Mouse (Mus musculus) MEL (cell line): ENCODE results near the gene Ercc6l2. TPM values are rescaled to one million over a fixed set of nuclear protein-coding genes. Genes with fewer than 3 reads are reported as not detected.

Source experiments
- DNase-seq: peaks from one replicate; pipeline ENCODE4 v3.0.0; 2011; ENCODE audit warnings: low read depth, low spot score
- H3K27ac ChIP-seq: 2 replicates; pipeline ENCODE4 v1.5.1; 2012; ENCODE audit warnings: low read depth, mild to moderate bottlenecking, control low read depth, low read length, moderate library complexity; ENCODE audit not compliant: control insufficient read depth
- H3K27me3 ChIP-seq, 2 experiments: fragments of 150-350 bp in 1 of 2; sonication (generic) in 1 of 2; 2 replicates each; pipeline ENCODE4 v1.6.1; 2012; ENCODE audit warnings: low read length in 2 of 2, mild to moderate bottlenecking in 2 of 2, improper control_type of control experiment in 1 of 2, moderate library complexity in 1 of 2; ENCODE audit not compliant: insufficient read depth in 2 of 2, control insufficient read depth in 1 of 2
- H3K36me3 ChIP-seq, 2 experiments: 2 replicates each; pipeline ENCODE4 v1.6.1; 2012 to 2014; ENCODE audit warnings: low read length in 2 of 2, improper control_type of control experiment in 1 of 2, inconsistent platforms in 1 of 2, mild to moderate bottlenecking in 1 of 2; ENCODE audit not compliant: insufficient read depth in 2 of 2, control insufficient read depth in 1 of 2
- H3K4me1 ChIP-seq, 2 experiments: fragments of 150-350 bp in 1 of 2; sonication (generic) in 1 of 2; 2 replicates each; pipeline ENCODE4 v1.6.1; 2012; ENCODE audit warnings: low read length in 2 of 2, improper control_type of control experiment in 1 of 2, mild to moderate bottlenecking in 1 of 2; ENCODE audit not compliant: insufficient read depth in 2 of 2, control insufficient read depth in 1 of 2
- H3K4me3 ChIP-seq, 2 experiments: fragments of 150-350 bp in 1 of 2; sonication (generic) in 1 of 2; 2 replicates each; pipeline ENCODE4 v1.5.1; 2012; ENCODE audit warnings: low read depth in 2 of 2, low read length in 2 of 2, mild to moderate bottlenecking in 2 of 2, moderate library complexity in 2 of 2, control low read depth in 1 of 2, improper control_type of control experiment in 1 of 2; ENCODE audit not compliant: control insufficient read depth in 1 of 2, insufficient read depth in 1 of 2
- H3K79me2 ChIP-seq: 2 replicates; pipeline ENCODE4 v1.6.1; 2012; ENCODE audit warnings: mild to moderate bottlenecking, low read length, moderate library complexity; ENCODE audit not compliant: control insufficient read depth, poor library complexity, insufficient read depth
- H3K9ac ChIP-seq: 2 replicates; pipeline ENCODE4 v1.6.1; 2012; ENCODE audit warnings: low read depth, mild to moderate bottlenecking, control low read depth, low read length, moderate library complexity; ENCODE audit not compliant: control insufficient read depth, poor library complexity, severe bottlenecking
- H3K9me3 ChIP-seq: fragments of 150-350 bp; sonication (generic); replicated peaks from 2 replicates; pipeline ENCODE4 v1.6.1; 2012; ENCODE audit warnings: mild to moderate bottlenecking, low read length, improper control_type of control experiment, moderate library complexity; ENCODE audit not compliant: insufficient read depth
- CHD1 ChIP-seq: IDR thresholded peaks from 2 replicates; pipeline ENCODE4 v1.6.1; 2012; ENCODE audit warnings: low read depth, mild to moderate bottlenecking, inconsistent platforms, low read length, improper control_type of control experiment
- CTCF ChIP-seq, 3 experiments: IDR thresholded peaks in 2 of 3; conservative IDR thresholded peaks in 1 of 3; 2 replicates each; pipeline ENCODE4 v1.5.1; 2011 to 2012; ENCODE audit warnings: low read length in 3 of 3, low read depth in 2 of 3, mild to moderate bottlenecking in 2 of 3, improper control_type of control experiment in 1 of 3, inconsistent platforms in 1 of 3, mixed read lengths in 1 of 3, moderate library complexity in 1 of 3; ENCODE audit not compliant: control insufficient read depth in 1 of 3, insufficient read depth in 1 of 3, poor library complexity in 1 of 3, severe bottlenecking in 1 of 3
- E2F4 ChIP-seq: IDR thresholded peaks from 2 replicates; pipeline ENCODE4 v1.6.1; 2011; ENCODE audit warnings: low read depth, low read length, improper control_type of control experiment, borderline replicate concordance
- EP300 ChIP-seq, 2 experiments: IDR thresholded peaks; 2 replicates each; pipeline ENCODE4 v1.6.1; 2011; ENCODE audit warnings: improper control_type of control experiment in 2 of 2, low read length in 2 of 2, low read depth in 1 of 2, mild to moderate bottlenecking in 1 of 2
- ETS1 ChIP-seq: IDR thresholded peaks from 2 replicates; pipeline ENCODE4 v1.6.1; 2012; ENCODE audit warnings: low read depth, mild to moderate bottlenecking, inconsistent platforms, low read length, improper control_type of control experiment, moderate library complexity
- GABPA ChIP-seq: IDR thresholded peaks from 2 replicates; pipeline ENCODE4 v1.6.1; 2012; ENCODE audit warnings: low read depth, mild to moderate bottlenecking, inconsistent platforms, low read length, improper control_type of control experiment, moderate library complexity
- GATA1 ChIP-seq: IDR thresholded peaks from 2 replicates; pipeline ENCODE4 v1.6.1; 2011; ENCODE audit warnings: low read depth, low read length, improper control_type of control experiment
- HCFC1 ChIP-seq: IDR thresholded peaks from 2 replicates; pipeline ENCODE4 v1.6.1; 2012; ENCODE audit warnings: low read depth, mild to moderate bottlenecking, inconsistent platforms, low read length, improper control_type of control experiment, moderate library complexity
- JUND ChIP-seq: IDR thresholded peaks from 2 replicates; pipeline ENCODE4 v1.6.1; 2011; ENCODE audit warnings: low read depth, mild to moderate bottlenecking, improper control_type of control experiment, low read length
- KAT2A ChIP-seq: conservative IDR thresholded peaks from 2 replicates; pipeline ENCODE4 v1.6.1; 2012; ENCODE audit warnings: low read depth, low read length, improper control_type of control experiment, inconsistent platforms
- MAFK ChIP-seq: IDR thresholded peaks from 2 replicates; pipeline ENCODE4 v1.6.1; 2011; ENCODE audit warnings: low read depth, mild to moderate bottlenecking, low read length, improper control_type of control experiment, borderline replicate concordance
- MAX ChIP-seq: IDR thresholded peaks from 2 replicates; pipeline ENCODE4 v1.6.1; 2011; ENCODE audit warnings: low read length, improper control_type of control experiment
- MEF2A ChIP-seq: IDR thresholded peaks from 2 replicates; pipeline ENCODE4 v1.6.1; 2014; ENCODE audit warnings: low read depth, mild to moderate bottlenecking, inconsistent platforms, low read length, improper control_type of control experiment; ENCODE audit not compliant: poor library complexity, insufficient replicate concordance, severe bottlenecking; ENCODE audit errors: extremely low read depth
- MXI1 ChIP-seq: IDR thresholded peaks from 2 replicates; pipeline ENCODE4 v1.6.1; 2011; ENCODE audit warnings: mild to moderate bottlenecking, low read depth, low read length, improper control_type of control experiment
- MYB ChIP-seq: IDR thresholded peaks from 2 replicates; pipeline ENCODE4 v1.6.1; 2011; ENCODE audit warnings: mild to moderate bottlenecking, low read depth, low read length, improper control_type of control experiment
- NELFE ChIP-seq: IDR thresholded peaks from 2 replicates; pipeline ENCODE4 v1.6.1; 2011; ENCODE audit warnings: low read depth, low read length, improper control_type of control experiment
- POLR2A ChIP-seq, 2 experiments: IDR thresholded peaks; 2 replicates each; pipeline ENCODE4 v1.6.1; 2011 to 2012; ENCODE audit warnings: low read length in 2 of 2, mild to moderate bottlenecking in 2 of 2, control low read depth in 1 of 2, improper control_type of control experiment in 1 of 2, low read depth in 1 of 2, moderate library complexity in 1 of 2; ENCODE audit not compliant: control insufficient read depth in 1 of 2, insufficient read depth in 1 of 2, poor library complexity in 1 of 2
- POLR2AphosphoS2 ChIP-seq: IDR thresholded peaks from 2 replicates; pipeline ENCODE4 v1.6.1; 2011; ENCODE audit warnings: low read length, improper control_type of control experiment
- POLR2AphosphoS5 ChIP-seq: IDR thresholded peaks from 2 replicates; pipeline ENCODE4 v1.6.1; 2012; ENCODE audit warnings: low read depth, borderline replicate concordance, mild to moderate bottlenecking, inconsistent platforms, low read length, moderate library complexity, mixed read lengths
- RAD21 ChIP-seq: IDR thresholded peaks from 2 replicates; pipeline ENCODE4 v1.6.1; 2011; ENCODE audit warnings: mild to moderate bottlenecking, low read depth, low read length, improper control_type of control experiment
- RCOR1 ChIP-seq: IDR thresholded peaks from 2 replicates; pipeline ENCODE4 v1.6.1; 2012; ENCODE audit warnings: low read depth, mild to moderate bottlenecking, inconsistent platforms, low read length, improper control_type of control experiment
- SIN3A ChIP-seq: IDR thresholded peaks from 2 replicates; pipeline ENCODE4 v1.6.1; 2012; ENCODE audit warnings: low read length, improper control_type of control experiment, inconsistent platforms
- SMC3 ChIP-seq: IDR thresholded peaks from 2 replicates; pipeline ENCODE4 v1.6.1; 2011; ENCODE audit warnings: low read depth, low read length, improper control_type of control experiment
- TAL1 ChIP-seq: IDR thresholded peaks from 2 replicates; pipeline ENCODE4 v1.6.1; 2012; ENCODE audit warnings: mild to moderate bottlenecking, inconsistent platforms, low read length, moderate library complexity, mixed read lengths
- TBP ChIP-seq: IDR thresholded peaks from 2 replicates; pipeline ENCODE4 v1.8.0; 2011; ENCODE audit warnings: low read depth, low read length, improper control_type of control experiment
- TCF12 ChIP-seq: IDR thresholded peaks from 2 replicates; pipeline ENCODE4 v1.6.1; 2014; ENCODE audit warnings: low read depth, mild to moderate bottlenecking, inconsistent platforms, low read length, improper control_type of control experiment, moderate library complexity
- UBTF ChIP-seq: IDR thresholded peaks from 2 replicates; pipeline ENCODE4 v1.6.1; 2012; ENCODE audit warnings: low read depth, mild to moderate bottlenecking, inconsistent platforms, low read length, improper control_type of control experiment, moderate library complexity, borderline replicate concordance; ENCODE audit not compliant: insufficient read depth
- USF1 ChIP-seq: IDR thresholded peaks from 2 replicates; pipeline ENCODE4 v1.6.1; 2014; ENCODE audit warnings: low read depth, mild to moderate bottlenecking, inconsistent platforms, low read length, improper control_type of control experiment, moderate library complexity
- USF2 ChIP-seq, 2 experiments: IDR thresholded peaks; 2 replicates each; pipeline ENCODE4 v1.6.1; 2011 to 2012; ENCODE audit warnings: improper control_type of control experiment in 2 of 2, low read length in 2 of 2, borderline replicate concordance in 1 of 2, inconsistent platforms in 1 of 2, low read depth in 1 of 2, mild to moderate bottlenecking in 1 of 2; ENCODE audit not compliant: insufficient read depth in 1 of 2
- ZC3H11A ChIP-seq: IDR thresholded peaks from 2 replicates; pipeline ENCODE4 v1.6.1; 2012; ENCODE audit warnings: low read depth, mild to moderate bottlenecking, inconsistent platforms, low read length, improper control_type of control experiment
- ZNF384 ChIP-seq: IDR thresholded peaks from 2 replicates; pipeline ENCODE4 v1.6.1; 2012; ENCODE audit warnings: low read depth, mild to moderate bottlenecking, inconsistent platforms, low read length, improper control_type of control experiment
- polyA plus RNA-seq, 2 experiments: library from polyadenylated mRNA; stranded (reverse) in 1 of 2; unstranded in 1 of 2; fragments of >175 nt in 1 of 2; fragments of >200 nt in 1 of 2; gene quantifications; 2 replicates each; pipeline versions ENCODE4 v1.2.1 to v1.2.4; 2012; ENCODE audit warnings: low replicate concordance in 2 of 2, low read depth in 1 of 2; ENCODE audit not compliant: insufficient read length in 2 of 2, insufficient read depth in 1 of 2, missing spikeins in 1 of 2
- total RNA-seq: library from RNA; depleted of rRNA; stranded (reverse); fragments of 300-350 nt; gene quantifications from 2 replicates; pipeline ENCODE4 v1.2.3, GENCODE M21; 2012

Gene Ercc6l2
- total and polyA plus RNA-seq, 3 experiments: 15.6 to 61.7 (median 19.4) TPM

DNA sequence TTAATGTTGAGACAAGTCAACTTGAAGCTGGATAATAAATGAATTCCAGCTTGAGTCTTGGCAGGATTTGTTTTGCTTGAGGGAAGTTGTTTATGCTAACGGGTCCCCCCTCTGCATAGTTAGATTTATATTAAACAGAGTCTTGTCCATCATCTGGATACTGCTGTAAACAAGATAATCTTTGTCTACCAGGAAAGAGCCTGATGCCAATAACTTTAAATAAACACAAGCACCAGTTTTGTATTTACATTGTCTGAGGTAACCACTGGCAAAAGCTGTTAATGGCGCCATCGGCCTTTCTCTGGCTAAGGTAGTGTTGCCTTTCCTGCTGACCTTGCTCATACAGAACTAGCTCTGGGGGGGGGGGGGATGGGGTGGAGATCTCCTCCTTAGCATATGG is 100.1 kb downstream of the Ercc6l2 start:
- H3K9me3 ChIP-seq: no peaks in the 10 kb centered on the region
- no peak for DNase-seq
- H3K9ac ChIP-seq: peak overlapping the region; percentile 18; the same call in 1 of the 2 replicates
- no peaks in the 10 kb centered on the region for H3K79me2 ChIP-seq
- H3K36me3 ChIP-seq: peaks cover 0 to 22% of the 10 kb centered on the region in 2 experiments; a peak in 2 of 4 replicates
- peak overlapping the region; percentile 80 for H3K27ac ChIP-seq
- peaks cover 36 to 45% of the 10 kb centered on the region in 2 experiments for H3K4me1 ChIP-seq
- H3K27me3 ChIP-seq: no peaks in the 10 kb centered on the region
- H3K4me3 ChIP-seq: no peak overlapping the region
- TF ChIP-seq KAT2A: 0 out of 2 replicates have a peak, but pooled peaks have one; percentile 1
- no peak for TF ChIP-seq TBP
- 0 out of 2 replicates have a peak, but pooled peaks have one; percentile 1 for TF ChIP-seq TCF12

DNA sequence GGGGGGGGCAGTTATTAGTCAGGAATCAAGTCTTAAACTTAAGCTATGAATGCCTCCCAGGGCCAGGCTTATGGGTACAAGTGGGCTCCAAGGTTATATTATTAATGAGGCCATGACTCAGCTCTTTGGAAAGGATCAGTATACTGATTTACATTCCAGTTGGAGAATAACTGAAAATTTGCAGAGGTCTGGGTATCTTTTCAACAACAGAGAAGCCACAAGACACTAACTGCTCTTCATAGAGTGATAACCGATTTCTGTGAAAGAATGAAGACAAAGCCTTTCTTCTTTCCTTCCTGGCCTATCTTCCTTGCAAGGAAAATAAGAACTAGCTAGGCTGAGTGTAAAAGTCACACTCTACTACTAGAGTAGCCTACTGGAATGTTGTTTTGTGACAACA is 100.6 kb downstream of the Ercc6l2 start:
- no peaks in the 10 kb centered on the region for H3K9me3 ChIP-seq
- no peaks in the 10 kb centered on the region for H3K27me3 ChIP-seq
- peaks cover 32 to 40% of the 10 kb centered on the region in 2 experiments for H3K4me1 ChIP-seq
- peak overlapping the region; percentile 80 for H3K27ac ChIP-seq
- peaks cover 0 to 22% of the 10 kb centered on the region in 2 experiments; a peak in 2 of 4 replicates for H3K36me3 ChIP-seq
- peak; percentile 79 for DNase-seq
- H3K79me2 ChIP-seq: no peaks in the 10 kb centered on the region
- H3K4me3 ChIP-seq: no peak overlapping the region
- peak overlapping the region; percentile 10; the same call in 1 of the 2 replicates for H3K9ac ChIP-seq
- TF ChIP-seq MEF2A (no peak), USF1 (no peak), MYB (peak; percentile 98), NELFE (no peak), EP300 (IDR thresholded peaks at IDR 0.05; ENCODE audit: low read depth in 1 of 2, low read length in 2 of 2) (peak; percentile 94 to 98), POLR2AphosphoS2 (no peak), TAL1 (peak; percentile 62; the same call in 1 of the 2 replicates), ZC3H11A (0 out of 2 replicates have a peak, but pooled peaks have one; percentile 3), SIN3A (peak; percentile 78), JUND (0 out of 2 replicates have a peak, but pooled peaks have one; percentile 57), TCF12 (peak; percentile 91), UBTF (no peak), GATA1 (peak; percentile 85), KAT2A (no peak; the same call in 1 of the 2 replicates), MAX (no peak), E2F4 (no peak), MXI1 (0 out of 2 replicates have a peak, but pooled peaks have one; percentile 28), ZNF384 (0 out of 2 replicates have a peak, but pooled peaks have one; percentile 8), MAFK (peak; percentile 72; the same call in 1 of the 2 replicates), POLR2AphosphoS5 (no peak), CHD1 (no peak), RAD21 (no peak), RCOR1 (peak; percentile 70), SMC3 (no peak), HCFC1 (no peak), GABPA (peak; percentile 97), POLR2A (IDR thresholded peaks at IDR 0.05; ENCODE audit: control insufficient read depth in 1 of 2, insufficient read depth in 1 of 2, low read depth in 1 of 2, low read length in 2 of 2, poor library complexity in 1 of 2) (no peak), USF2 (IDR thresholded peaks at IDR 0.05; ENCODE audit: borderline replicate concordance in 1 of 2, insufficient read depth in 1 of 2, low read depth in 1 of 2, low read length in 2 of 2) (no peak), CTCF (IDR thresholded peaks at IDR 0.05 in 2 of 3, conservative IDR thresholded peaks at IDR 0.05 in 1 of 3; ENCODE audit: control insufficient read depth in 1 of 3, insufficient read depth in 1 of 3, low read depth in 2 of 3, low read length in 3 of 3, poor library complexity in 1 of 3, severe bottlenecking in 1 of 3) (no peak), ETS1 (peak; percentile 75)
